Mouse (Mus musculus) lung, postnatal 0 days (tissue): ENCODE measurements around the gene Rell1.

Source experiments
- CTCF ChIP-seq: IDR thresholded peaks from 2 replicates; pipeline ENCODE4 v1.5.1; 2016; ENCODE audit warnings: antibody characterized with exemption, mild to moderate bottlenecking
- EP300 ChIP-seq: IDR thresholded peaks from 2 replicates; pipeline ENCODE4 v1.6.1; 2016; ENCODE audit warnings: antibody characterized with exemption, mild to moderate bottlenecking, control low read depth

DNA sequence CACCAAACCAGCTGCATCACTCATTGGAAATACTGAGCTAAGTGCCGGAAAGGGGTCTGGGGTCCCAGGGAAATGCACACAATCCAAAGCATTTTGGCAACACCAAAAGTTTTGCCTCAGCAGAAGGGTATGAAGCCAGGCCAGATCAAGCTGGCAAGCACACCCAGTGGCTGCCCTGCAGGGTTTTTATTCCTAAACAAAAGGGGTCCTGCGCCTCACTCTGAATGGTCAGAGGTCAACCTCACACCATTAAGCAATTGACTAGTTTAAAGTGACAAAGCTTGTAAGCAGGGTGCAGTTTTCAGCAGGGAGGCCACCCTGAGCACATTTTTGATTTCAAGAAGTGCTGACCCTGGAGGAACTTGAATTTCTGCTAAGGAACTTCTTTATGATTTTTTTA lies 2.3 kb upstream of the Rell1 start:
- TF ChIP-seq EP300 (no peak), CTCF (no peak)
